Mouse (Mus musculus) WW6 (cell line): ENCODE data around the gene Spdya.
"Not testable (repeated sequence)": the region's sequence is repeated elsewhere in the genome, so short reads cannot be mapped to it uniquely, and the experiment has no call there.

Experiments
- DNase-seq: peaks from one replicate; pipeline ENCODE4 v3.0.0-alpha.2; 2013; ENCODE audit warnings: low read depth, low spot score

Spdya gene

DNA sequence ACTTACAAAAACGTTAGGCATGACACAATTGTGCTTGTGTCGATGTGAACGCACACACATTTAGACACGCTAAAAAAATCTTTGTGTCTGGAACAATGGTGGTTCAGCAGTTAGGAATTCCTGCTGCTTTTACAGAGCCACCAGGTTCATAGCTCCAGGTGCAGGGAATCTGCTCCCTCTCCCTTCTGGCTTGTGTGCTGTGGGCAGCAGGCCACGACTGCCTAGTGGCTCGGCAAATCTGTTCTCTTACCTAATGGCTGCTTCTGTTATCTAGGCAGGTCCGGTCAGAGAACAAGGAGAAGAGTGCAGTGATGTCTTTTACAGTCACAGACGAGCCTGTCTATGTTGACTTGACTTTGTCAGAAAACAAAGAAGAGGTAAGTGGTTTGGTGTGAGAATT, 81.5 kb downstream of the Spdya start:
- no peak for DNase-seq

DNA sequence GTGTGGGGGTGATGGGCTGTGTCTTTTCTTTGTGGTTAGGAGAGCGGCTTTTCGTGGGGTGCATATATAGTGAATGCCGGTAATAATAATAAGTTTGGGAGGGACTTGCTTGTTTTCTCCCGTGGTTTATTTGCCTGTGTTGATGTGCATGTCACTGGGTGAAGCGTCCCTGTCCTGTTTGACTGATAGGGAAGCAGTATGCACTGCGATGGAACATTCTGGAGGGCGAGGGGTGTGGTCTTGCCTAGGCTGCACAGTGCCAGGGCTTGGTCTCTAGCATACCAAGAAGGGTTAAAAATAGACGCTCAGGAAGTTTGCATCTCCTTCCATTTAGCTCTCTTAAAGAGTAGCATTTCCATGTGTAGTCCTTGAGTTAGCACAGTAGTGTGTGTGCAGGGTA, 84.9 kb downstream of the Spdya start:
- DNase-seq = no peak

DNA sequence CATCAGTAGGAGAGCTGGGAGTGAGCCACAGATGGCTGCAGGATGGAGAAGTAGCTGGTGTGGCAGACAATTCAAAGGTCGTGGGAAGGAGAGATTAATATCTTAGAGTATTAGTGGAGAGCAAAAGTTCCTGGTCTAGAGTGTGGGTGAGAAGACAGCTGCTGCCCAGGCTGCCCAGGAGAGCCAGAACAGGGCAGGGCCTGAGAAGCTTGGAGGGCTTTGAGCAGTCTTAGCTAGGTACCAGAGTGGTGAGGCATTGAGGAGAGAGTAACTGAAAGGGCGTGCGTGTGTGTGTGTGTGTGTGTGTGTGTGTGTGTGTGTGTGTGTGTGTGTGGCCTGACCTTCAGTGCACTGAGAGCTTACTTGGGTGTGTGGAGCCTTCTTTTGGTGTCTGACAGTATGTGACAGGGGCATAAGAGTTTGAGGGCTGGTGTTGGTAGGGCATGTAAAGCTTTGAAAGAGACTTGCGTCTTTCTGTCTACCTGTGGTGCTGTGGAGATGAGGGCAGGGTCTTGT, 85.9 kb downstream of the Spdya start:
- no peak for DNase-seq

DNA sequence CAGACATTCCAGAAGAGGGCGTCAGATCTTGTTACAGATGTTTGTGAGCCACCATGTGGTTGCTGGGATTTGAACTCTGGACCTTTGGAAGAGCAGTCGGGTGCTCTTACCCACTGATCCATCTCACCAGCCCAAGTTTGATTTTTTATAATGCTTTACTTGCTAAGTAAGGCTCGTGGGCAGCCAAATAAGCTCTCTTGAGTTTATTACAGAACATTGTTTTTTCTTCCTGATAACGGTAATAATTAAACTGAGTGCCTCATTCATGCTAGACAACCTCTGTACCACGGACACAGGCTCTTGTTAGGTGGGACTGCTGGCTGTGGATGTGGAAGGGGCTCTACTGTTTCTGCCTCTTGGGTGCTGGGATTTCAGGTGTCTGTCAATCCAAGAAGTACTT, 87.2 kb downstream of the Spdya start:
- not testable (repeated sequence) for DNase-seq
